Mouse (Mus musculus) ovary, postnatal 36 days (tissue): Measurements from ENCODE around the gene Elovl7.

Source experiments
- DNase-seq: peaks from one replicate; pipeline ENCODE4 v3.0.0; 2022; ENCODE audit warnings: low spot score, mixed read lengths

The Elovl7 gene

DNA sequence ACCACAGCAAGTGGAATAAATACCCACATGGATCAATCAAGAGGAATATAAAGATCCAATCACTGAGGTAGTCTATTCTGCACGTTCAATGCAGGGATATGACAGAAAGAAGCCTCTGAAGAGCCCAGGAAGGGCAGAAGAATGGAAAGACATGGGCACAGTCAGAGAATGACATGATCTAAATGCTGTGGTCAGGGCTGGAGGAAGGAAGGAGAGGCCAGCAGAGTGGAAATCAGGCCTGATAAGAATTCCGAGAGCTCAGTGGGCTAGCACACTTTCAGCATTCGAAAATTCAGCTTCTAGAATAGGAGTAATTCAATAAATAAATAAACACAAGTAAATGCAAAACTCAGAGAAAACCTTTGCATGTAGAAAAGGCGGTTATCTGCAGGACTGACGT lies 27.5 kb downstream of the Elovl7 start:
- DNase-seq, result no peak

- DNase-seq, result no peak
These were observed 31.0 kb downstream of the Elovl7 start for GRCm38 (mm10) chr13:108245086-108245697.

DNA sequence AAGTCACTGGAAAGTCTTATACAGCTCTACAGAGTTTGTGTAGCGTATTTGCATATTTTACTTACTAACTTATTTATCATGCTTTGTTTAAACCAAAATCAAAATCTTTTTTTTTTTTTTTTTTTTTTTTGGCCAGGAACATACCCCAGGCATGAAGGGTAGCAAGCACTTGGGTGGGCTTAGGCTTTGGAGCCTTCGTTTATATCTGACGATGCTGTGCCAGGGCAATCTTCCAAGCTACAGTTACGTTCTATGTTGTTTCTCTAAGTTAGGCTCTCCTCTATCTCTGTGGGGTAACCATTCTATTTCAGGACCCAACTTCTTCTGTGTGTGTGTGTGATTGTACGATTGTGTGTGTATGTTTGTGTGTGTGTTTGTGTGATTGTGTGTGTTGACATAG lies 36.9 kb downstream of the Elovl7 start:
- no peak for DNase-seq

GRCm38 (mm10) chr13:108253977-108254376 lies 39.8 kb downstream of the Elovl7 start:
- DNase-seq, result no peak

DNA sequence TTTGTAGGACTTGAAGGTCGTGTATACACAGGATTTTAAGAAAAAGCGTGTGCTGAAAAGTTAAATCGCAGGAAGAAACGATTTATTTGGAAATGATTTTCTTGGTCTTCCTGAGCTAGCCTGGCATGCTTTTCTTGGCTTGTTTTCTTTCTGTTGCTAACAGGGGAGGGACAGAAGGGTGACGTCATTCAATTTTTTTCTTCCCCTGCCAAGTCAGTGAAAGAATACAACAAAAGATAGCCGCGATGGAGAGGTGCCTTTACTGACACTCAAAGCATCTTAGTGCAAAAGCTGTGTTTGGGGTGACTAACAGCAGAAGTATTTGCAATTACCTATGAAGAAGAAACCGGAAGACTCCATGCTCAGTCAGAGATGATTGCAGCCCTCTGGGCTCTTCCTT lies 48.8 kb downstream of the Elovl7 start:
- DNase-seq, result no peak

DNA sequence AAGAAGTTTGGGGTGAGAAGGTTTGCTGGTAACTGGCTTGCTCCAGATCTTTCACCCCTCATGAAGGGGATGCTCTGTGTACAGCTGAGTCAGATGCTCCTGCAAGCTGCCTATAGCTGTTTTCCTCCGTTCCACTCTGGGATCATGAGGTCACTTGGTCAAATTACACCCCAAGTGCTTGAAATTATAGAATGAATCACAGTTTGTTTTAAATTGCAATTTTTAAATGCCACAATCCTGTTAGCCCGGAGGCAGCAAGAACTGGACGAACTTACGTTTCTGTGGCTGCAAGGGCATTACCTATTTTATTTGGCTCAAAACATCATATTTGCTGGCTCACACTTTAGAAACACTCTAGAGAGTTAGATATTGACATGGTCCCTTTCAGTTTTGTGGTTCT lies 51.2 kb downstream of the Elovl7 start:
- no peak for DNase-seq

DNA sequence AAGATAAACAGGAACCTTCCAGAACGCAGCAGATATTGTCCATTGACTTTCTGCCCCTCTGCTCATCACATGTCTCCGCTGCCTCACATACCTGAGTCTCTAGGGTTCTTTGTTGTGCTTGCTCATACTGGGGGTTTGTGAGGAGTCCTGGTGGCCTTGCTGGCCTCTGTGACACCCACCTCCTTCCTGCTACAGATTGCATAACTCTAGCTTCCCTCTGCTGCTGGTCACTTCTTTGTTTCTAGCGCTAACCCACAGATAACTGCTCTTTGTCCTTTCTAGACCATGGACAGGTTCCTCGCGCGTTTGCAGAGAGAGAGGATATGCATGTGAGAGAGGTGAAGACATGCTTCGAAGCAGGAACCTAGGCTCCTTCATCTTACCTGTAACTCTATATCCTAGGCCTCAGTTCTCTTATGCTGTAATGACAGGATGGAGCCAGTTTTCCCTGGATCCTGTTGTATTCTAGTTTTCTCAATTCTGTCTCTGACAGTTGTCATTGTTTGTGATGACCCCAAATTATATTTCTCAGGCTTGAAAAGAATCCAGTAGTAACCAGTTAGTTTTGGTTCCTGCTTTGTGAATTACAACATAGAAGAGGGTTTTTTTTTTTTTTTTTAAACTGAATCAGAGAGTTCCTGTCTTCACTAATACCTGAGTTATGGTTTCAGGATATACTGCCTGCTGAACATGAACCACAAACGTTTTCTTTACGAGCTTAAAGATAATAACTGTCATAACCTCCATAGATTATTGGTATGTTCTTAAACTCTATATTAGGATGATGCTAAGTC lies 53.8 kb downstream of the Elovl7 start:
- no peak for DNase-seq

- no peak for DNase-seq
These were observed 57.4 kb downstream of the Elovl7 start for GRCm38 (mm10) chr13:108271458-108272148.

DNA sequence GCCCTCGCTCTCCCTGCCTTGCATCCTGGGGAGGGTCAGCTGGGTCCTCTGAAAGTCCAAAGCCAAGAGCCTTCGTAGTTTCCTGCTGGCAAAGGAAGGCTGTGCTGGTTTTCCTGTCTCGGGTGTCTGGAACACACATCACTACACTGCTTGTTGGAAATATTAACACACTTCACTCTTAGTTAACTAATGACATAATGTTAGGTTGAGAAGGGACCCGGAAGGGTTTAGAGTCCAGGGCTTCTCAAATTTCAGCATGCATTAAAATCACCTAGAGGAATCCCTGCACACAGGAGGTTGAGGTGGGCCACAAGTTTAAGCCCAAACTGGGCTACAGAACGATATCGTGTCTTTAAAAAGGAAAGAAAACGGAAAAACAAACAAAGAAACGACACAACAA lies 58.1 kb downstream of the Elovl7 start:
- DNase-seq, result no peak

DNA sequence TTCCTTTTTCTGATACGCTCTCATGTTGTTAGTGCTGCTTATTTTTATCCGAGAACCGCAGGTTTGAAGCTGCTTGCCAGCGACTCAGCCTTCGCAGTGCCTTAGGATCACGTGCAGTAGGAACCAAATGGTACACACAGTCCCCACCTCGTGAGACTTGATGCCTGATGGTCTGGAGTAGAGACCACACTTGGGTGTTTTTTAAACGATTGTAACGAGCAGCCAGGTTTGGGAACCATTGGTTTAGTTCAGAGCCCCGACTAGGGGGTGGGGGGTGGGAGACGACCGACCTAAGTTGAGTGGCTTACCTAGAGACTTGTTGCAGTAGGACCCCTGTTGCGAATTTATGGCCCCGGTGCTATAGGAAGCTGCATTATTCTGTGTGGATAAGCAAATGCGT lies 58.8 kb downstream of the Elovl7 start:
- no peak for DNase-seq

DNA sequence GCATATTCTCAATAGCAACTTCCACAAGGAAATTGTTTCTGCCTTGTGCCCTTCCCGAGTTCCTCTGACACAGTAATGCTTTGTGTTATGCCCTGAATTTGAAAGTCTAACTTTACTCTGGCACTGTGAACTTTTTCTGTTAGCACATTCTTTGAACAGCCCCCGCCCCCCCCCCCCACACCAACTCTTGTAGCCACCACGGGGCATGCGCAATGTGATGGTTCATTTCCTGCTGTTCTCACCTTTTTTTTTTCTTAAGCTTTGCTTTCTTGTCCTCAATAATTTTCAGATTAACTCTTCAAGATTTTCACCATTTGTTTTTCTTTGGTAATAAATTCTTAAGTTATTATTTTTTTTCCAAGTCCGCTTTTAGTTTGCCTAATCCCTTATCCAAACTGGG lies 59.3 kb downstream of the Elovl7 start:
- no peak for DNase-seq

DNA sequence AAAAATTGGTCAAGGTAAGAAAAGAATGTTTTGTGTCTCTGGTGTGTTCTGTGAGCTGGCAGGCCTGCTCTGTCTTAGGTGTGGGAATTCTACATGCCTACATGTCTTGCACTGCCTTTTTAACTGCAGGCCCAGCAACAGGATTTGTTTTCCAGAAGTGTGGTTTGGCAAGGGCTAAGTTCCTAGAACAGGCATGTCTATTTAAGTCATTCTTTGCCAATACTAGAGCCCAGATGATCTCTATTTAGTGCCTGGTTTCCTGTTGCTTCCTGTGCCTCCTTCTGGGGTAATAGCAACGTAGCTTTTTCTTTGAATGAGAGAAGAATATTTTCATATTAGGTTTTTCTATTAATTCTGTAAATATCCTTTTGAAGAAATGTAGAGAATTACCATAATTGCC lies 62.4 kb downstream of the Elovl7 start:
- no peak for DNase-seq

DNA sequence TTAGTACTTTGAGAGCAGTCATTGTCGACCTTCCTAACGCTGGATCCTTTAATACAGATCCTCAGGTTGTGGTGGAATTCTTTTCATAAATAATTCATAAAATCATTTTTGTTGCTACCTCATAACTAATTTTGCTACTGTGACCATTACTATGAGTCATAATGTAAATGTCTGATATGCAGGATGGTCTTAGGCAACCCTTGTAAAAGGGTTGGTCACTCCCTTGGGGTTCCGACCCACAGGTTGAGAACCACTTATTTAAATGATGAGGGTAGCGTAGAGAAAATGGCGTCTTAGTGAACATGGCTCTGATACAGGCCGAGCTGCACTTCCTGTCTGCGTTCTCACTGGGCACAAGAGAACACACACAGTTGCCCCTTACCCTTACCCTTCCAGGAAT lies 63.1 kb downstream of the Elovl7 start:
- DNase-seq, result no peak

DNA sequence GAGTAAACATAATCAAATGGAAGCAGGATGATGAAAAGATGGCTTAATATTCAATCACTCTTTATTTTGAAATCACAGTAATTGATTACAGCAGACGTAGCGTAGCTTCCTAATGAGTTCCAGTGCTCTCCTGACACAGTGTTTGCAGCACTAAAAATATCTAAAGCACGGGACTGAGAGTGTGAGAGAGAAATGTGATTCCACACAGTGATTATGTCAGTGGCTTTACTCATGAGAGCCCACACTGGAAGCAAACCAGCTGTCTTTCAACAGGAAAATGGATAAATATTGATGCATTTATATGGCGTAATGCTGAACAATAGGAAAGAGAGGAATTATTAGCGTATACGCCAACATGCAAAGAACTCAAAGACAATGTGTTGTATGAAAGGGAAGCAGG lies 64.4 kb downstream of the Elovl7 start:
- no peak for DNase-seq

DNA sequence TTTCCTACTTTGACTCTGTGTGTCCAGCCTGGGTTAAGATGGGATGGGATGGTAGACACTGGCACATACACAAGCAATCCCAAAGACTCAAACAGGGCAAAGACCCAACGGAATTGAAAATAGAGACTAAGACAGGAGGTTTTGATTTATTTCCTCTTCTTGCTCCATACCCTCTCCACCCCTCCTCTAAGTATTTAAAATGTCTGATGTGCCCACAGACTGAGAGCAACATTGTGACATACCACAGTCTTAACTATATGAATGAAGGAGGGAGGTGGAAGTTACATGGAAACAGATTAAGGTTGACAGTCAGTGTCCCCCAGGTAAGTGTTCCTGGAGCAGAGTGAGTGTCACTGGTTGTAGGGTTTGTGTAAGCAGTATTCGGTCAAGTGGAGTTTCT lies 70.1 kb downstream of the Elovl7 start:
- no peak for DNase-seq

GRCm38 (mm10) chr13:108287953-108288352 lies 73.7 kb downstream of the Elovl7 start:
- no peak for DNase-seq

- no peak for DNase-seq
These were observed 75.2 kb downstream of the Elovl7 start for GRCm38 (mm10) chr13:108289436-108289835.

GRCm38 (mm10) chr13:108290314-108290713 lies 76.1 kb downstream of the Elovl7 start:
- DNase-seq, result no peak

GRCm38 (mm10) chr13:108297350-108298093 lies 83.3 kb downstream of the Elovl7 start:
- DNase-seq, result no peak

DNA sequence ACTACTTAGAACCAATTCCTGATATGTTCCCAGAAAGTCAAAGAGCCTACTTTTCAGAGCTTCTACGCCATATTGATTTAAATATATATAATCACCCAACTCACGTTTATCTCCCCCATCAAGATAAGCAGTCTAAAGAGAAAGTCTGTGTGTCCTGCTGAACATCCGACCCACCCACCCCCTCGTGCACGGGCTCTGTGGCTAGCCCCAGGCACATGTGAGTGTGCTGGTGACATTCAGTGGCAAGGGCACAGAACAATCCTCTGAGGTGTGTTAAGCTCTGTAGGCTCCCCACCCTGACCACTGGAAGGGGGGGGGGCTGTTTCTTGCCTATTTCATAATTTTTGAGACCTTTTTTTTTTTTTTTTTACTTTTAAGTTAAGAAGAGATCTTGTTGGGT lies 84.0 kb downstream of the Elovl7 start:
- DNase-seq, result no peak

DNA sequence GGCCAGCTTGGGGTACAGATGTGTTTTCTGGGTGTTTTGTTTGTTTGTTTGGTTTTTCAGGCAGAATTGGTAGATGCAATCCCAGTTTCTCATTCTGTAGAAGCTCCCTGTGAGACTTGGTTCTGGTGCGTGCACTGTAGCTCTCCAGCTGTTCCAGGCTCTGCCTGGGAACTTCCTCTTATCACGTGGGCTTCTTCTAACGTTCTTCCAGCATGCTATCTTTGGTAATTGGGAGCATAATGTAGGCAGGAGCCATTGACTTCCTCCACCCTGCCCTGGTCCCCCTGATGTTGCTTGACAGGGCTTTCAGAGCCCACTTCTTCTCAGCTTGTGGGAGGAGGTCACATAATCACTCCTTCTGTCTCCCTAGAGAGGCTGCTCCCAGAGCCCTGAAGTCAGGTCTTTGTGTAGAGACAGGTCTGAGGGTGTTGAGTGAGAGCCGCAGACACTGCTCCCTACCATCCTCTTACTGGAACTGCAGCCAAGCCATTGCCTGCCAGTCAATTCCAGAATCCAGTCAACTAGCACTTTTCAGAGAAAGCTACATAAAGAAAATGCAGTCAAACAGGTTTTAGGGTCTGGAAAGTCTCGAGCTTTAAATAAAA lies 86.2 kb downstream of the Elovl7 start:
- no peak for DNase-seq

- DNase-seq, result no peak
These were observed 87.2 kb downstream of the Elovl7 start for GRCm38 (mm10) chr13:108301411-108301810.
